Mouse (Mus musculus): ENCODE measurements at regions not wholly inside any gene's neighbourhood (a gene's known extent, or its start where the extent isn't known, plus 50 kb on each side); places are given as distances from the start of the nearest gene placed in this dataset.
"Not testable (repeated sequence)": the region's sequence is repeated elsewhere in the genome, so short reads cannot be mapped to it uniquely, and the experiment has no call there.

GRCm38 (mm10) chr7:113691756-113692155 lies 74.0 kb upstream of the Spon1 start:
- H3K27ac ChIP-seq (ENCODE audit: insufficient read depth, low read depth, low read length), result no peak overlapping the region
- no peak overlapping the region for H3K4me3 ChIP-seq (ENCODE audit: insufficient read depth, low read depth, low read length)
- H3K27me3 ChIP-seq (replicated peaks; ENCODE audit: control insufficient read depth, insufficient read depth, low read length), result no peaks in the 10 kb centered on the region
- DNase-seq, result no peak
- WGBS, result 62% methylated on average over 2 of the region's 2 CpGs
- no peaks in the 10 kb centered on the region for H3K4me1 ChIP-seq (ENCODE audit: control insufficient read depth, insufficient read depth, low read length)
- TF ChIP-seq CTCF (conservative IDR thresholded peaks at IDR 0.05; ENCODE audit: insufficient read depth, insufficient read length, low read depth, low read length), result no peak
- no peak for TF ChIP-seq POLR2A (IDR thresholded peaks at IDR 0.05; ENCODE audit: low read depth, low read length)
- no peaks in the 10 kb centered on the region for H3K36me3 ChIP-seq (ENCODE audit: control insufficient read depth, insufficient read depth, low read length)

- TF ChIP-seq POLR2A (IDR thresholded peaks at IDR 0.05; ENCODE audit: low read depth, low read length), result no peak
- TF ChIP-seq CTCF (conservative IDR thresholded peaks at IDR 0.05; ENCODE audit: insufficient read depth, insufficient read length, low read depth, low read length), result no peak
- no peaks in the 10 kb centered on the region for H3K4me1 ChIP-seq (ENCODE audit: control insufficient read depth, insufficient read depth, low read length)
- no peak overlapping the region for H3K4me3 ChIP-seq (ENCODE audit: insufficient read depth, low read depth, low read length)
- no peaks in the 10 kb centered on the region for H3K27me3 ChIP-seq (replicated peaks; ENCODE audit: control insufficient read depth, insufficient read depth, low read length)
- H3K36me3 ChIP-seq (ENCODE audit: control insufficient read depth, insufficient read depth, low read length), result no peaks in the 10 kb centered on the region
- H3K27ac ChIP-seq (ENCODE audit: insufficient read depth, low read depth, low read length), result no peak overlapping the region
- no peak for DNase-seq
- whole genome bisulfite sequencing, result 56% methylated on average over 3 of the region's 3 CpGs
Observed at GRCm38 (mm10) chr7:113693526-113693925, 72.3 kb upstream of the Spon1 start.

GRCm38 (mm10) chr7:113694466-113694865 lies 71.3 kb upstream of the Spon1 start:
- 61% methylated on average over 5 of the region's 5 CpGs for WGBS
- TF ChIP-seq CTCF (conservative IDR thresholded peaks at IDR 0.05; ENCODE audit: insufficient read depth, insufficient read length, low read depth, low read length) (no peak), POLR2A (IDR thresholded peaks at IDR 0.05; ENCODE audit: low read depth, low read length) (no peak)
- DNase-seq, result no peak
- H3K27ac ChIP-seq (ENCODE audit: insufficient read depth, low read depth, low read length), result no peak overlapping the region
- H3K36me3 ChIP-seq (ENCODE audit: control insufficient read depth, insufficient read depth, low read length), result no peaks in the 10 kb centered on the region
- no peaks in the 10 kb centered on the region for H3K4me1 ChIP-seq (ENCODE audit: control insufficient read depth, insufficient read depth, low read length)
- H3K27me3 ChIP-seq (replicated peaks; ENCODE audit: control insufficient read depth, insufficient read depth, low read length), result no peaks in the 10 kb centered on the region
- H3K4me3 ChIP-seq (ENCODE audit: insufficient read depth, low read depth, low read length), result no peak overlapping the region

- no peaks in the 10 kb centered on the region for H3K27me3 ChIP-seq (replicated peaks; ENCODE audit: control insufficient read depth, insufficient read depth, low read length)
- H3K4me1 ChIP-seq (ENCODE audit: control insufficient read depth, insufficient read depth, low read length), result no peaks in the 10 kb centered on the region
- H3K27ac ChIP-seq (ENCODE audit: insufficient read depth, low read depth, low read length), result no peak overlapping the region
- H3K4me3 ChIP-seq (ENCODE audit: insufficient read depth, low read depth, low read length), result no peak overlapping the region
- no peaks in the 10 kb centered on the region; the same call in 1 of the 2 replicates for H3K36me3 ChIP-seq (ENCODE audit: control insufficient read depth, insufficient read depth, low read length)
- TF ChIP-seq POLR2A (IDR thresholded peaks at IDR 0.05; ENCODE audit: low read depth, low read length) (no peak), CTCF (conservative IDR thresholded peaks at IDR 0.05; ENCODE audit: insufficient read depth, insufficient read length, low read depth, low read length) (0 out of 2 replicates have a peak, but pooled peaks have one; percentile 17)
- no peak for DNase-seq
Observed at GRCm38 (mm10) chr7:113705929-113706328, 59.9 kb upstream of the Spon1 start.

GRCm38 (mm10) chr7:113707596-113707995 lies 58.2 kb upstream of the Spon1 start:
- H3K27ac ChIP-seq (ENCODE audit: insufficient read depth, low read depth, low read length), result no peak overlapping the region
- no peaks in the 10 kb centered on the region; the same call in 1 of the 2 replicates for H3K36me3 ChIP-seq (ENCODE audit: control insufficient read depth, insufficient read depth, low read length)
- DNase-seq, result no peak
- WGBS, result 76% methylated on average over 2 of the region's 2 CpGs
- TF ChIP-seq CTCF (conservative IDR thresholded peaks at IDR 0.05; ENCODE audit: insufficient read depth, insufficient read length, low read depth, low read length) (no peak), POLR2A (IDR thresholded peaks at IDR 0.05; ENCODE audit: low read depth, low read length) (no peak)
- H3K27me3 ChIP-seq (replicated peaks; ENCODE audit: control insufficient read depth, insufficient read depth, low read length), result no peaks in the 10 kb centered on the region
- H3K4me1 ChIP-seq (ENCODE audit: control insufficient read depth, insufficient read depth, low read length), result no peaks in the 10 kb centered on the region
- no peak overlapping the region for H3K4me3 ChIP-seq (ENCODE audit: insufficient read depth, low read depth, low read length)

GRCm38 (mm10) chr7:113710541-113711270 lies 55.1 kb upstream of the Spon1 start:
- WGBS, result 55% methylated on average over 2 of the region's 2 CpGs
- no peak for DNase-seq

GRCm38 (mm10) chr7:113711356-113711755 lies 54.4 kb upstream of the Spon1 start:
- not testable (repeated sequence) for H3K4me1 ChIP-seq (ENCODE audit: control insufficient read depth, insufficient read depth, low read length); DNase-seq; H3K27me3 ChIP-seq (replicated peaks; ENCODE audit: control insufficient read depth, insufficient read depth, low read length); H3K36me3 ChIP-seq (ENCODE audit: control insufficient read depth, insufficient read depth, low read length); H3K27ac ChIP-seq (ENCODE audit: insufficient read depth, low read depth, low read length); H3K4me3 ChIP-seq (ENCODE audit: insufficient read depth, low read depth, low read length)
- WGBS, result 73% methylated on average over 3 of the region's 3 CpGs

More at GRCm38 (mm10) chr7:113710541-113711270, 55.1 kb upstream of the Spon1 start:
- Histone ChIP-seq H3K36me3 (ENCODE audit: control insufficient read depth, insufficient read depth, low read length) (no peaks in the 10 kb centered on the region; the same call in 1 of the 2 replicates), H3K4me3 (ENCODE audit: insufficient read depth, low read depth, low read length) (no peak overlapping the region), H3K4me1 (ENCODE audit: control insufficient read depth, insufficient read depth, low read length) (no peaks in the 10 kb centered on the region), H3K27ac (ENCODE audit: insufficient read depth, low read depth, low read length) (no peak overlapping the region), H3K27me3 (replicated peaks; ENCODE audit: control insufficient read depth, insufficient read depth, low read length) (no peaks in the 10 kb centered on the region)
- no peak for TF ChIP-seq POLR2A (IDR thresholded peaks at IDR 0.05; ENCODE audit: low read depth, low read length)
- TF ChIP-seq CTCF (conservative IDR thresholded peaks at IDR 0.05; ENCODE audit: insufficient read depth, insufficient read length, low read depth, low read length), result no peak
